Mouse (Mus musculus) duodenum, adult 2 months (tissue): ENCODE measurements around the gene Kctd12b. TPM values are rescaled to one million over a fixed set of nuclear protein-coding genes. Genes with fewer than 3 reads are reported as not detected.

Source experiments
- polyA plus RNA-seq: library from polyadenylated mRNA; depleted of rRNA; stranded (reverse); fragments of >200 nt; gene quantifications from 2 replicates; pipeline ENCODE4 v1.2.3, GENCODE M21; 2012; ENCODE audit warnings: low replicate concordance; rRNA removed

The Kctd12b gene
- 0.09 and 0.28 TPM in 2 replicates for polyA plus RNA-seq

DNA sequence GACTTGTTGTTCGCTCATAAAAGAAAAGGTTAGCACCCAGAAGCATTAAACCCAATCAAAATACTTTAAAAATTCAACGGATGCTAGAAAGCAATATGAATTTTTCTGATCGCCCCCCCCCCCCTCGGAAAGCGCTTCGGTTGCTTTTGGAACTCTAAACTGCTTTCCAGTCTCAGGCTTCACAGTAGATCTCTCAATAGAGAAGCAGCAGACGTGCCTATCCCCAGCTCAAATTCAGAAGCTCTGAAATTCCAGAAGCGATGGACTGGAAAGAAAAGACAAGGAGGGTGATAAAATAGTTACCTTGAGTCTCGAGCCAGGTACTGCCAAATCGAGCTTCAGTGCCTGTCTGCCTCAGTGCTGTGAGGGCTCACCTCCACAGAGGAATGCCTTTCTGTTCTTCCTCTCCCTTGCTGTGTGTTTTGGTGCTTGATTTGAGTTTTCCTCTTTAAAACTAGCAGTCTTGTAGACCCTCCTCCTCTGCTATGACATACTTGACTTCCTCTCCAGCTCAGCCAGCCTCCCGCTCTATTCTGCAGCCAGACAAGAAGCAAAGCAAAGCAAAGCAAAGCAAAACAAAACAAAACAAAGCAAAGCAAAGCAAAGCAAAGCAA is at the start of gene Kctd12b:
Gene Kctd12b (minus strand): TSS at position 610 of the 614 bp plus-strand sequence.

GRCm38 (mm10) chrX:153723110-153723916 is 27.1 kb upstream of the Kctd12b start, which contains the start of gene Nbdy:
Gene Nbdy, plus strand, starts transcription at chrX:153723590.

Other genes with a start within 250 kb of the Kctd12b start
- 12.0 and 23.6 TPM in 2 replicates for gene Ubqln2, start 198.2 kb downstream of the Kctd12b start, polyA plus RNA-seq
- not detected in 2 replicates for gene Cypt3, start 137.8 kb downstream of the Kctd12b start, polyA plus RNA-seq
- gene Nbdy, start 27.2 kb upstream of the Kctd12b start, polyA plus RNA-seq: 9.0 and 10.0 TPM in 2 replicates
- 0.09 TPM in 1 of 2 replicates, not detected in the other for gene Spin2c, start 135.8 kb upstream of the Kctd12b start, polyA plus RNA-seq